Mouse (Mus musculus): ENCODE results near the gene Mt3. TPM values are rescaled to one million over a fixed set of nuclear protein-coding genes. Genes with fewer than 3 reads are reported as not detected.
A peak's percentile ranks its signal among the peaks of the same experiment; 100 is the strongest.
"Not testable (repeated sequence)": the region's sequence is repeated elsewhere in the genome, so short reads cannot be mapped to it uniquely, and the experiment has no call there.

Gene Mt3
- polyA plus RNA-seq, 1 experiment from 2014 or later, result 20.7 TPM

- H3K27me3 ChIP-seq (ENCODE audit: poor library complexity, severe bottlenecking), result peaks cover 36% of the 10 kb centered on the region
- 81% methylated on average over 8 of the region's 8 CpGs for WGBS
- H3K4me1 ChIP-seq; H3K4me3 ChIP-seq; H3K9me3 ChIP-seq; DNase-seq (ENCODE audit: extremely low spot score, low spot score); H3K27ac ChIP-seq; H3K36me3 ChIP-seq (replicated peaks): not testable (repeated sequence)
These were observed 13.4 kb downstream of the Mt3 start for GRCm38 (mm10) chr8:94165772-94166171.

GRCm38 (mm10) chr8:94167244-94167643 lies 14.8 kb downstream of the Mt3 start:
- Histone ChIP-seq H3K4me3 (no peak overlapping the region), H3K9me3 (no peaks in the 10 kb centered on the region), H3K4me1 (peaks cover 14% of the 10 kb centered on the region), H3K36me3 (replicated peaks) (no peaks in the 10 kb centered on the region), H3K27me3 (ENCODE audit: poor library complexity, severe bottlenecking) (peaks cover 51% of the 10 kb centered on the region), H3K27ac (no peak overlapping the region)
- DNase-seq (ENCODE audit: extremely low spot score, low spot score), result peak; percentile 91
- 5% methylated on average over 6 of the region's 6 CpGs for WGBS

GRCm38 (mm10) chr8:94169547-94169946 lies 17.1 kb downstream of the Mt3 start:
- H3K9me3 ChIP-seq, result no peaks in the 10 kb centered on the region
- no peak overlapping the region for H3K4me3 ChIP-seq
- peaks cover 74% of the 10 kb centered on the region for H3K27me3 ChIP-seq (ENCODE audit: poor library complexity, severe bottlenecking)
- DNase-seq (ENCODE audit: extremely low spot score, low spot score), result no peak
- no peaks in the 10 kb centered on the region for H3K36me3 ChIP-seq (replicated peaks)
- WGBS, result 93% methylated on average over 5 of the region's 5 CpGs
- peaks cover 35% of the 10 kb centered on the region for H3K4me1 ChIP-seq
- H3K27ac ChIP-seq, result no peak overlapping the region

- Histone ChIP-seq H3K36me3 (replicated peaks) (no peaks in the 10 kb centered on the region), H3K27ac (no peak overlapping the region), H3K4me1 (peaks cover 41% of the 10 kb centered on the region), H3K9me3 (no peaks in the 10 kb centered on the region), H3K4me3 (peak overlapping the region; percentile 57; the same call in 1 of the 2 replicates), H3K27me3 (ENCODE audit: poor library complexity, severe bottlenecking) (peaks cover 90% of the 10 kb centered on the region)
- 44% methylated on average over 10 of the region's 10 CpGs for WGBS
- no peak for DNase-seq (ENCODE audit: extremely low spot score, low spot score)
These were observed 18.9 kb downstream of the Mt3 start for GRCm38 (mm10) chr8:94171321-94171755.

GRCm38 (mm10) chr8:94172075-94172808 lies 19.8 kb downstream of the Mt3 start, which contains the start of gene Mt2:
Gene Mt2 (plus strand): TSS chr8:94172664.
- Histone ChIP-seq H3K27ac (peak within 1 kb of the TSS; percentile 80), H3K36me3 (replicated peaks) (no peaks in the 10 kb centered on the region), H3K27me3 (ENCODE audit: poor library complexity, severe bottlenecking) (peaks cover 95% of the 10 kb centered on the region), H3K4me1 (peaks cover 38% of the 10 kb centered on the region), H3K4me3 (peak within 1 kb of the TSS; percentile 57), H3K9me3 (no peaks in the 10 kb centered on the region)
- peak; percentile 66 for DNase-seq (ENCODE audit: extremely low spot score, low spot score)
- under 1% methylated on average over 56 of the region's 56 CpGs for WGBS

- peak; percentile 61 for DNase-seq (ENCODE audit: extremely low spot score, low spot score)
- peak overlapping the region; percentile 80 for H3K27ac ChIP-seq
- no peaks in the 10 kb centered on the region for H3K9me3 ChIP-seq
- peaks cover 38% of the 10 kb centered on the region for H3K4me1 ChIP-seq
- H3K27me3 ChIP-seq (ENCODE audit: poor library complexity, severe bottlenecking), result peaks cover 96% of the 10 kb centered on the region
- 1% methylated on average over 39 of the region's 39 CpGs for WGBS
- peak overlapping the region; percentile 57 for H3K4me3 ChIP-seq
- H3K36me3 ChIP-seq (replicated peaks), result no peaks in the 10 kb centered on the region
These were observed 20.7 kb downstream of the Mt3 start for GRCm38 (mm10) chr8:94172809-94173732.

- H3K4me3 ChIP-seq, result peak overlapping the region; percentile 57
- 44% methylated on average over 11 of the region's 11 CpGs for WGBS
- H3K9me3 ChIP-seq, result no peaks in the 10 kb centered on the region
- no peak overlapping the region for H3K27ac ChIP-seq
- no peak for DNase-seq (ENCODE audit: extremely low spot score, low spot score)
- H3K36me3 ChIP-seq (replicated peaks), result no peaks in the 10 kb centered on the region
- peaks cover 44% of the 10 kb centered on the region for H3K4me1 ChIP-seq
- peaks cover 100% of the 10 kb centered on the region for H3K27me3 ChIP-seq (ENCODE audit: poor library complexity, severe bottlenecking)
These were observed 21.5 kb downstream of the Mt3 start for GRCm38 (mm10) chr8:94173848-94174403.

- Histone ChIP-seq H3K9me3 (no peaks in the 10 kb centered on the region), H3K36me3 (replicated peaks) (no peaks in the 10 kb centered on the region), H3K27me3 (ENCODE audit: poor library complexity, severe bottlenecking) (peaks cover 100% of the 10 kb centered on the region), H3K4me3 (peak overlapping the region; percentile 5; the same call in 1 of the 2 replicates), H3K4me1 (peaks cover 52% of the 10 kb centered on the region), H3K27ac (no peak overlapping the region)
- no peak for DNase-seq (ENCODE audit: extremely low spot score, low spot score)
- 19% methylated on average over 7 of the region's 7 CpGs for WGBS
These were observed 22.3 kb downstream of the Mt3 start for GRCm38 (mm10) chr8:94174619-94175213.

- H3K27ac ChIP-seq, result no peak overlapping the region
- H3K4me3 ChIP-seq, result no peak overlapping the region
- peaks cover 46% of the 10 kb centered on the region for H3K4me1 ChIP-seq
- WGBS, result 63% methylated on average over 7 of the region's 7 CpGs
- H3K27me3 ChIP-seq (ENCODE audit: poor library complexity, severe bottlenecking), result peaks cover 100% of the 10 kb centered on the region
- no peaks in the 10 kb centered on the region for H3K36me3 ChIP-seq (replicated peaks)
- no peaks in the 10 kb centered on the region for H3K9me3 ChIP-seq
- no peak for DNase-seq (ENCODE audit: extremely low spot score, low spot score)
These were observed 25.4 kb downstream of the Mt3 start for GRCm38 (mm10) chr8:94177716-94178390.

- Histone ChIP-seq H3K4me1 (peaks cover 48% of the 10 kb centered on the region), H3K27ac (peak within 1 kb of the TSS; percentile 71), H3K36me3 (replicated peaks) (no peaks in the 10 kb centered on the region), H3K27me3 (ENCODE audit: poor library complexity, severe bottlenecking) (peaks cover 100% of the 10 kb centered on the region), H3K4me3 (peak within 1 kb of the TSS; percentile 52), H3K9me3 (no peaks in the 10 kb centered on the region)
- DNase-seq (ENCODE audit: extremely low spot score, low spot score), result peak; percentile 78
- under 1% methylated on average over 50 of the region's 50 CpGs for WGBS
These were observed 26.7 kb downstream of the Mt3 start, which contains the start of gene Mt1 for GRCm38 (mm10) chr8:94178857-94179712. Gene Mt1 (plus strand): TSS chr8:94179082.
